Mouse (Mus musculus): ENCODE results near the gene Slc35a5. TPM values are rescaled to one million over a fixed set of nuclear protein-coding genes. Genes with fewer than 3 reads are reported as not detected.

The Slc35a5 gene
- total and polyA plus RNA-seq, 3 experiments, result 3.9 to 5.2 TPM; not detected in 1

- H3K36me3 ChIP-seq (ENCODE audit: control insufficient read depth in 1 of 2, insufficient read depth in 2 of 2, low read length in 2 of 2), result peaks cover 0 to 12% of the 10 kb centered on the region in 2 experiments; a peak in 2 of 4 replicates
These were observed 9.9 kb downstream of the Slc35a5 start for GRCm38 (mm10) chr16:45148488-45149082.

DNA sequence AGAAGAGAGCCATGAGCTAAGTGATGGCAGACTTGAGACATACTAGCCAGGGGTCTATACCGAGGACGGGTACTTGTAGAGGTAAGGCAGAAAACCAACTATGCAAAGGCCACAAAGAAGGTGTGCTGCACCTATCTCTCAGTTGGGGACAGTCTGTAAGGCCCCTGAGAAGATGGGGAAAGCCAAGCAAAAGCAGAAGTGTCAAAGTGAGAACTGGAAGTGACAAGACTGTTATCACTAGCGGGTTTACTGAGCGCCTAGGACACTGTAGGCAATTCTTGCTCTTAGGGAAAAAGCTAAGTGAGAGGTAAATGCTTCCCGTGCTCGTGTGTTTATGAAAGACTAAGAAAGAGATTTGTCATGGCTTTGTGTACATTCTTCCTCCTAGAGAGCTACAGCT lies 13.4 kb downstream of the Slc35a5 start:
- H3K27ac ChIP-seq (ENCODE audit: control insufficient read depth, low read depth, low read length), result no peak overlapping the region; the same call in 1 of the 2 replicates
- no peak overlapping the region for H3K4me3 ChIP-seq (ENCODE audit: control insufficient read depth in 1 of 2, insufficient read depth in 1 of 2, low read depth in 2 of 2, low read length in 2 of 2)
- H3K9me3 ChIP-seq (replicated peaks; ENCODE audit: insufficient read depth, low read length), result no peaks in the 10 kb centered on the region
- TF ChIP-seq EP300 (IDR thresholded peaks at IDR 0.05; ENCODE audit: low read depth in 1 of 2, low read length in 2 of 2) (peak in 1 of 2 experiments; percentile 70; a peak in 1 of 4 replicates), SIN3A (IDR thresholded peaks at IDR 0.05; ENCODE audit: low read length) (peak; percentile 49), MYC (IDR thresholded peaks at IDR 0.05; ENCODE audit: low read depth, low read length) (0 out of 2 replicates have a peak, but pooled peaks have one; percentile 21), ETS1 (IDR thresholded peaks at IDR 0.05; ENCODE audit: low read depth, low read length) (peak; percentile 27; the same call in 1 of the 2 replicates), UBTF (IDR thresholded peaks at IDR 0.05; ENCODE audit: borderline replicate concordance, insufficient read depth, low read depth, low read length) (no peak), JUND (IDR thresholded peaks at IDR 0.05; ENCODE audit: low read depth, low read length) (no peak), MEF2A (IDR thresholded peaks at IDR 0.05; ENCODE audit: extremely low read depth, insufficient replicate concordance, low read depth, low read length, poor library complexity, severe bottlenecking) (no peak), SMC3 (IDR thresholded peaks at IDR 0.05; ENCODE audit: low read depth, low read length) (no peak), CHD1 (IDR thresholded peaks at IDR 0.05; ENCODE audit: low read depth, low read length) (no peak), MXI1 (IDR thresholded peaks at IDR 0.05; ENCODE audit: low read depth, low read length) (no peak), GATA1 (IDR thresholded peaks at IDR 0.05; ENCODE audit: low read depth, low read length) (peak; percentile 64), ZKSCAN1 (IDR thresholded peaks at IDR 0.05; ENCODE audit: low read depth, low read length) (no peak), MAZ (IDR thresholded peaks at IDR 0.05; ENCODE audit: low read depth, low read length) (no peak)
- H3K9ac ChIP-seq (ENCODE audit: control insufficient read depth, low read depth, low read length, poor library complexity, severe bottlenecking), result no peak overlapping the region
- peaks cover 5 to 8% of the 10 kb centered on the region in 2 experiments for H3K4me1 ChIP-seq (ENCODE audit: control insufficient read depth in 1 of 2, insufficient read depth in 2 of 2, low read length in 2 of 2)
- H3K36me3 ChIP-seq (ENCODE audit: control insufficient read depth in 1 of 2, insufficient read depth in 2 of 2, low read length in 2 of 2), result peaks cover 0 to 21% of the 10 kb centered on the region in 2 experiments
- DNase-seq (ENCODE audit: low read depth, low spot score), result peak; percentile 77
- no peaks in the 10 kb centered on the region for H3K27me3 ChIP-seq (ENCODE audit: control insufficient read depth in 1 of 2, insufficient read depth in 2 of 2, low read length in 2 of 2)
- no peaks in the 10 kb centered on the region for H3K79me2 ChIP-seq (ENCODE audit: control insufficient read depth, insufficient read depth, low read length, poor library complexity)

More at GRCm38 (mm10) chr16:45148488-45149082, 9.9 kb downstream of the Slc35a5 start:
- Histone ChIP-seq H3K9me3 (replicated peaks; ENCODE audit: insufficient read depth, low read length) (no peaks in the 10 kb centered on the region), H3K4me1 (ENCODE audit: control insufficient read depth in 1 of 2, insufficient read depth in 2 of 2, low read length in 2 of 2) (peaks cover 5% of the 10 kb centered on the region in 2 experiments), H3K27me3 (ENCODE audit: control insufficient read depth in 1 of 2, insufficient read depth in 2 of 2, low read length in 2 of 2) (no peaks in the 10 kb centered on the region), H3K9ac (ENCODE audit: control insufficient read depth, low read depth, low read length, poor library complexity, severe bottlenecking) (no peak overlapping the region), H3K79me2 (ENCODE audit: control insufficient read depth, insufficient read depth, low read length, poor library complexity) (no peaks in the 10 kb centered on the region), H3K4me3 (ENCODE audit: control insufficient read depth in 1 of 2, insufficient read depth in 1 of 2, low read depth in 2 of 2, low read length in 2 of 2) (no peak overlapping the region), H3K27ac (ENCODE audit: control insufficient read depth, low read depth, low read length) (no peak overlapping the region)
- no peak for DNase-seq (ENCODE audit: low read depth, low spot score)
- TF ChIP-seq MYC (IDR thresholded peaks at IDR 0.05; ENCODE audit: low read depth, low read length) (no peak), RCOR1 (IDR thresholded peaks at IDR 0.05; ENCODE audit: low read depth, low read length) (no peak), ZC3H11A (IDR thresholded peaks at IDR 0.05; ENCODE audit: low read depth, low read length) (no peak), USF1 (IDR thresholded peaks at IDR 0.05; ENCODE audit: low read depth, low read length) (no peak), NRF1 (IDR thresholded peaks at IDR 0.05; ENCODE audit: insufficient read depth, low read depth, low read length, poor library complexity, severe bottlenecking) (no peak), E2F4 (IDR thresholded peaks at IDR 0.05; ENCODE audit: borderline replicate concordance, low read depth, low read length) (no peak), RAD21 (IDR thresholded peaks at IDR 0.05; ENCODE audit: low read depth, low read length) (no peak), EP300 (IDR thresholded peaks at IDR 0.05; ENCODE audit: low read depth in 1 of 2, low read length in 2 of 2) (no peak), JUND (IDR thresholded peaks at IDR 0.05; ENCODE audit: low read depth, low read length) (no peak), SIN3A (IDR thresholded peaks at IDR 0.05; ENCODE audit: low read length) (no peak), HCFC1 (IDR thresholded peaks at IDR 0.05; ENCODE audit: low read depth, low read length) (no peak), MYB (IDR thresholded peaks at IDR 0.05; ENCODE audit: low read depth, low read length) (no peak), MEF2A (IDR thresholded peaks at IDR 0.05; ENCODE audit: extremely low read depth, insufficient replicate concordance, low read depth, low read length, poor library complexity, severe bottlenecking) (no peak), TAL1 (IDR thresholded peaks at IDR 0.05; ENCODE audit: low read length) (no peak)
